Mouse (Mus musculus): ENCODE data around the gene Fcmr.

GRCm38 (mm10) chr1:130855723-130856122, 9.7 kb upstream of the Fcmr start:
- TF ChIP-seq POLR2A (IDR thresholded peaks at IDR 0.05; ENCODE audit: low read depth, low read length) (no peak), CTCF (conservative IDR thresholded peaks at IDR 0.05; ENCODE audit: insufficient read depth, insufficient read length, low read depth, low read length) (no peak)

All from kidney, adult 2 months (tissue).